Mouse (Mus musculus): ENCODE data around the gene Kank2.

DNA sequence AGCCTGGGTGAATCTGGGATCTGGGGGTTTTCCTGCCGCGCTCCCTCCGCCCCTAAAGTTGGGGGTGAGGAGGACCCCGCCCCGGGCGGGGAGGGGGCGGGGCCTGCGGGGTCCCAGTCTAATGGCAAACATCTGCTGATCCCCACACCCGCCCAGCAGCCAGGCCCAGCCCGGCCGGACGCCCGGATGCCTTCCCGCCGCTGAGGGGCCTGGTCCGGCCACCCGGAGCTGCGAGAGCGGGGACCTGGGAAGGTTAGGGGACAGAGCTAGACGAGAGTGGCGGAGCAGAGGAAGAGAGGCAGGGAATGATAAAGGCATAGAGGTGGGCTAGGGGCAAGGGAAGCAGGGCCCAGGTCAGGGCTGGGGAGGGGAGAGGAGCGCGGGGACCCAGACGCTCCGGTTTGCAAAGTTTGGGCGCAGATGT, 611 bp downstream of the Kank2 start:
- no peak for TF ChIP-seq POLR2A (IDR thresholded peaks at IDR 0.05; ENCODE audit: insufficient read depth, low read length)
- TF ChIP-seq CTCF (IDR thresholded peaks at IDR 0.05; ENCODE audit: low read depth, low read length): no peak

All from ES-Bruce4 (cell line).